Mouse (Mus musculus) bone marrow, adult 2 months (tissue): ENCODE results near the gene Atp1b2.

Source experiments
- CTCF ChIP-seq: fragments of 200-500 bp; IDR thresholded peaks from 2 replicates; pipeline ENCODE4 v1.5.1; 2011; ENCODE audit warnings: low read length, control low read depth; ENCODE audit not compliant: control insufficient read depth, insufficient read depth
- POLR2A ChIP-seq: fragments of 200-500 bp; IDR thresholded peaks from 2 replicates; pipeline ENCODE4 v1.6.1; 2011; ENCODE audit warnings: low read depth, mild to moderate bottlenecking, control low read depth, low read length, borderline replicate concordance; ENCODE audit not compliant: control insufficient read depth

- TF ChIP-seq CTCF, result no peak
- no peak for TF ChIP-seq POLR2A
Observed at GRCm38 (mm10) chr11:69584937-69585336, 20.8 kb downstream of the Atp1b2 start.
